Comparison of ENCODE assay signal across 24 mouse cellular contexts in the genomic region with DNA sequence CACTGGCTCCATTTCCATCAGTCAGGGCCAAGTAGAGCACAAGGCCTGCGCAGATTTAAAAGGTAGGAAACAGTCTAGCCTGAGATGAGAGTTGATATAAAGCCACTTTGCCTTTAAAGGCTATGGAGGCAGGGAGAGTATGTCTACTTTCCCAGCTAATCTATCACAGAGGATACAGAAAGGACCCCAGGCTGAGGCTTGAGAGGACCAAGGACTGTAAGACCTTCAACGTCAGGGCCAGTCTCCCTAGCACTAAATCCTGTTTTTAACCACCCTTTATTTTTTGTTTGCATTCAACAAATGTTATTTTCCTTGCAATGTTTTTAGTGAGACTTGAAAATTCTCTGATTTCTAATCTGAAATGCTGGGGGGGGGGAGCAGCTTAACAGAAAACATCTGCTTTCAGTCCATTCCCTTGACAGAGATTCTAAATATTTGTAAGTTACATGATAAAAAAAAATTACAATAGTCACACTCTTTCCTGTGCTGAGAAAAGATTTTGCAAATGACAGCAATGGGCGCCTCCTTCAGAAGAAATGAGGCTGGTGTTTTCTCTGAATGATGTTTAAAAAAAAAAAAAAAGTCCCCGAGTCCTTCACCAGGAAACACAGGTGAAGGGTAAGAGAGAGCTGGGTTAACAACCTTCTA.
DNase-seq lines count a peak whose midpoint lies in the region; ATAC-seq and TF ChIP-seq lines count a peak whose summit lies in the region.
"Had no signal": no experiment of that assay in that cellular context is flagged by ENCODE, and none has a peak within 500 bp of the region (broad histone marks: within the 10 kb centered on the region; RNA-seq: fewer than 3 reads in every experiment).

No protein-coding gene starts in this region.

- no peak overlapping the region for H3K4me2 ChIP-seq in lung, embryonic 14.5 days
- H3K4me2 ChIP-seq in intestine, embryonic 15.5 days (replicated peaks), result no peak overlapping the region
- no peak overlapping the region for H3K4me2 ChIP-seq in stomach, embryonic 15.5 days
- H3K4me2 ChIP-seq in forebrain, embryonic 11.5 days (ENCODE audit: low read depth, low read length, severe bottlenecking), result no peak overlapping the region
- H3K4me2 ChIP-seq: embryonic facial prominence, embryonic 15.5 days; forebrain, embryonic 12.5 days; heart, embryonic 11.5 days; heart, embryonic 15.5 days; hindbrain, embryonic 14.5 days had no signal

- DNase-seq in heart, adult 11 months, result peak; percentile 48
- DNase-seq in heart, postnatal 14 days, result no peak
- peak; percentile 74 for DNase-seq in lung, embryonic 14.5 days
- DNase-seq in lung, postnatal 36 days, result no peak
- DNase-seq in forebrain, embryonic 11.5 days (ENCODE audit: low spot score), result no peak
- no peak for DNase-seq in adrenal gland, postnatal 4 days (ENCODE audit: low spot score in 2 of 2)
- DNase-seq: adrenal gland, postnatal 14 days; cerebellum, adult 18-20 months; cerebellum, adult 9-11 months; cerebellum, postnatal 36 days; gastrocnemius, postnatal 10 days; heart, adult 2 months had no signal

- peaks cover 12% of the 10 kb centered on the region; the same call in 1 of the 2 replicates for H3K4me1 ChIP-seq in lung, embryonic 14.5 days (ENCODE audit: insufficient read depth)
- peaks cover 3% of the 10 kb centered on the region; the same call in 1 of the 2 replicates for H3K4me1 ChIP-seq in intestine, embryonic 15.5 days (replicated peaks)
- no peaks in the 10 kb centered on the region for H3K4me1 ChIP-seq in stomach, embryonic 15.5 days
- H3K4me1 ChIP-seq in forebrain, embryonic 11.5 days (replicated peaks; ENCODE audit: control insufficient read depth, insufficient read depth, low read length), result no peaks in the 10 kb centered on the region
- H3K4me1 ChIP-seq: embryonic facial prominence, embryonic 15.5 days; forebrain, embryonic 12.5 days; heart, embryonic 15.5 days; hindbrain, embryonic 10.5 days had no signal

- H3K9ac ChIP-seq in lung, embryonic 14.5 days, result no peak overlapping the region
- no peak overlapping the region for H3K9ac ChIP-seq in intestine, embryonic 15.5 days
- H3K9ac ChIP-seq in stomach, embryonic 15.5 days, result no peak overlapping the region
- no peak overlapping the region for H3K9ac ChIP-seq in forebrain, embryonic 11.5 days (ENCODE audit: low read length)
- H3K9ac ChIP-seq: embryonic facial prominence, embryonic 15.5 days; forebrain, embryonic 12.5 days; heart, embryonic 15.5 days; hindbrain, embryonic 14.5 days had no signal

- peak overlapping the region; percentile 78 for H3K27ac ChIP-seq in lung, embryonic 14.5 days (ENCODE audit: low read depth)
- H3K27ac ChIP-seq in intestine, embryonic 15.5 days, result peak overlapping the region; percentile 48
- peak overlapping the region; percentile 83 for H3K27ac ChIP-seq in stomach, embryonic 15.5 days
- H3K27ac ChIP-seq in forebrain, embryonic 11.5 days (ENCODE audit: low read depth, low read length), result no peak overlapping the region
- H3K27ac ChIP-seq: embryonic facial prominence, embryonic 15.5 days; forebrain, embryonic 12.5 days; heart, adult 2 months; heart, embryonic 15.5 days; hindbrain, embryonic 10.5 days; hindbrain, embryonic 14.5 days had no signal

- no peak for TF ChIP-seq CTCF in lung, embryonic 14.5 days (IDR thresholded peaks at IDR 0.05; ENCODE audit: low read depth)

- no peaks in the 10 kb centered on the region for H3K27me3 ChIP-seq in lung, embryonic 14.5 days (ENCODE audit: insufficient read depth, low read length)
- H3K27me3 ChIP-seq in intestine, embryonic 15.5 days (replicated peaks), result no peaks in the 10 kb centered on the region
- H3K27me3 ChIP-seq in stomach, embryonic 15.5 days (replicated peaks), result no peaks in the 10 kb centered on the region
- no peaks in the 10 kb centered on the region for H3K27me3 ChIP-seq in forebrain, embryonic 11.5 days (ENCODE audit: control insufficient read depth, insufficient read depth, low read length)
- H3K27me3 ChIP-seq: embryonic facial prominence, embryonic 15.5 days; forebrain, embryonic 12.5 days; heart, embryonic 15.5 days; Patski had no signal

- ATAC-seq in lung, embryonic 14.5 days (ENCODE audit: insufficient read depth), result peak; percentile 86
- no peak for ATAC-seq in intestine, embryonic 15.5 days
- ATAC-seq in stomach, embryonic 15.5 days (ENCODE audit: insufficient read depth, low FRiP score, low read depth), result no peak; the same call in 1 of the 2 replicates
- ATAC-seq in forebrain, embryonic 11.5 days (replicated peaks; ENCODE audit: low FRiP score), result no peak
- ATAC-seq: activated CD4-positive, CD25-positive, alpha-beta regulatory T cell, adult 4 months; forebrain, embryonic 16.5 days; Patski had no signal

- intact Hi-C loops in heart, postnatal 14 days (cut with DNase I), result no loop called here

- 42% methylated on average over 4 of the region's 4 CpGs for WGBS in lung, embryonic 14.5 days
- 54% methylated on average over 4 of the region's 4 CpGs for WGBS in intestine, embryonic 15.5 days
- whole genome bisulfite sequencing in stomach, embryonic 15.5 days, result 50% methylated on average over 4 of the region's 4 CpGs
- 91% methylated on average over 4 of the region's 4 CpGs for WGBS in forebrain, embryonic 11.5 days

- no peak overlapping the region for H3K4me3 ChIP-seq in lung, embryonic 14.5 days (ENCODE audit: low read depth, low read length)
- no peak overlapping the region for H3K4me3 ChIP-seq in intestine, embryonic 15.5 days (replicated peaks)
- H3K4me3 ChIP-seq in stomach, embryonic 15.5 days (replicated peaks), result no peak overlapping the region
- H3K4me3 ChIP-seq in forebrain, embryonic 11.5 days (ENCODE audit: low read depth, low read length), result no peak overlapping the region
- H3K4me3 ChIP-seq: embryonic facial prominence, embryonic 15.5 days; erythroblast, embryonic 14.5 days; forebrain, embryonic 12.5 days; heart, adult 2 months; heart, embryonic 15.5 days; hindbrain, embryonic 10.5 days had no signal

- H3K9me3 ChIP-seq in lung, embryonic 14.5 days (ENCODE audit: low read depth, low read length), result no peaks in the 10 kb centered on the region
- no peaks in the 10 kb centered on the region for H3K9me3 ChIP-seq in intestine, embryonic 15.5 days
- H3K9me3 ChIP-seq in stomach, embryonic 15.5 days, result no peaks in the 10 kb centered on the region
- H3K9me3 ChIP-seq in forebrain, embryonic 11.5 days (ENCODE audit: control insufficient read depth, low read length), result no peaks in the 10 kb centered on the region
- H3K9me3 ChIP-seq: embryonic facial prominence, embryonic 15.5 days; forebrain, embryonic 12.5 days; heart, embryonic 15.5 days; hindbrain, embryonic 10.5 days had no signal

- H3K36me3 ChIP-seq in lung, embryonic 14.5 days (ENCODE audit: insufficient read depth), result no peaks in the 10 kb centered on the region
- H3K36me3 ChIP-seq in intestine, embryonic 15.5 days, result no peaks in the 10 kb centered on the region
- no peaks in the 10 kb centered on the region for H3K36me3 ChIP-seq in stomach, embryonic 15.5 days
- no peaks in the 10 kb centered on the region for H3K36me3 ChIP-seq in forebrain, embryonic 11.5 days (ENCODE audit: control insufficient read depth, insufficient read depth, low read length)
- H3K36me3 ChIP-seq: embryonic facial prominence, embryonic 15.5 days; forebrain, embryonic 12.5 days; heart, embryonic 15.5 days; hindbrain, embryonic 10.5 days had no signal

Comparison
In these comparisons a context has a peak if more than half of its experiments do, and no peak if none do; other contexts are left out.
1. DNase-seq: peak in heart, adult 11 months (single experiment) and lung, embryonic 14.5 days (single experiment); none in heart, postnatal 14 days (0 of 2), lung, postnatal 36 days (single experiment), forebrain, embryonic 11.5 days (single experiment) and adrenal gland, postnatal 4 days (0 of 2).